Mouse (Mus musculus): ENCODE measurements around the gene Usp9x.
A peak's percentile ranks its signal among the peaks of the same experiment; 100 is the strongest.

The Usp9x gene

GRCm38 (mm10) chrX:13071241-13071775 lies at the start of gene Usp9x:
Usp9x (plus strand) TSS chrX:13071498.
- peak; percentile 91 for DNase-seq (ENCODE audit: low read depth, low spot score)

- DNase-seq (ENCODE audit: low read depth, low spot score) = no peak
Measured at GRCm38 (mm10) chrX:13022547-13023310, 48.6 kb upstream of the Usp9x start.

- no peak for DNase-seq (ENCODE audit: low read depth, low spot score)
Measured at GRCm38 (mm10) chrX:13024539-13025202, 46.6 kb upstream of the Usp9x start.

- no peak for DNase-seq (ENCODE audit: low read depth, low spot score)
Measured at GRCm38 (mm10) chrX:13025286-13025685, 46.0 kb upstream of the Usp9x start.

- DNase-seq (ENCODE audit: low read depth, low spot score) = no peak
Measured at GRCm38 (mm10) chrX:13028156-13028555, 43.1 kb upstream of the Usp9x start.

- DNase-seq (ENCODE audit: low read depth, low spot score) = no peak
Measured at GRCm38 (mm10) chrX:13029996-13030395, 41.3 kb upstream of the Usp9x start.

- DNase-seq (ENCODE audit: low read depth, low spot score) = no peak
Measured at GRCm38 (mm10) chrX:13037085-13037484, 34.2 kb upstream of the Usp9x start.

GRCm38 (mm10) chrX:13039211-13039610 lies 32.1 kb upstream of the Usp9x start:
- DNase-seq (ENCODE audit: low read depth, low spot score) = no peak

GRCm38 (mm10) chrX:13040391-13040790 lies 30.9 kb upstream of the Usp9x start:
- DNase-seq (ENCODE audit: low read depth, low spot score) = no peak

GRCm38 (mm10) chrX:13041630-13042129 lies 29.6 kb upstream of the Usp9x start:
- peak; percentile 90 for DNase-seq (ENCODE audit: low read depth, low spot score)

- no peak for DNase-seq (ENCODE audit: low read depth, low spot score)
Measured at GRCm38 (mm10) chrX:13043780-13044179, 27.5 kb upstream of the Usp9x start.

GRCm38 (mm10) chrX:13044666-13045065 lies 26.6 kb upstream of the Usp9x start:
- DNase-seq (ENCODE audit: low read depth, low spot score) = no peak

- DNase-seq (ENCODE audit: low read depth, low spot score) = no peak
Measured at GRCm38 (mm10) chrX:13046893-13047435, 24.3 kb upstream of the Usp9x start.

GRCm38 (mm10) chrX:13047631-13048345 lies 23.5 kb upstream of the Usp9x start:
- DNase-seq (ENCODE audit: low read depth, low spot score) = peak; percentile 18

GRCm38 (mm10) chrX:13054612-13055011 lies 16.7 kb upstream of the Usp9x start:
- no peak for DNase-seq (ENCODE audit: low read depth, low spot score)

- DNase-seq (ENCODE audit: low read depth, low spot score) = no peak
Measured at GRCm38 (mm10) chrX:13061961-13062360, 9.3 kb upstream of the Usp9x start.

GRCm38 (mm10) chrX:13064273-13064925 lies 6.9 kb upstream of the Usp9x start:
- DNase-seq (ENCODE audit: low read depth, low spot score) = no peak

GRCm38 (mm10) chrX:13070206-13070572 lies 1.1 kb upstream of the Usp9x start:
- DNase-seq (ENCODE audit: low read depth, low spot score) = no peak

- DNase-seq (ENCODE audit: low read depth, low spot score) = peak; percentile 91
Measured at GRCm38 (mm10) chrX:13070573-13071240, 591 bp upstream of the Usp9x start.

GRCm38 (mm10) chrX:13071776-13072460 lies 620 bp downstream of the Usp9x start:
- DNase-seq (ENCODE audit: low read depth, low spot score) = peak; percentile 43
